Mouse (Mus musculus) hindbrain, embryonic 10.5 days (tissue): ENCODE data around the gene Fam207a. TPM values are rescaled to one million over a fixed set of nuclear protein-coding genes. Genes with fewer than 3 reads are reported as not detected.

Source experiments
- DNase-seq: peaks from one replicate; pipeline ENCODE4 v3.0.0-alpha.2; 2017; ENCODE audit warnings: low spot score
- H3K27ac ChIP-seq: fragments of 300-500 bp; sonication (generic); 2 replicates; pipeline ENCODE4 v1.5.1; 2016; ENCODE audit warnings: mild to moderate bottlenecking, moderate library complexity
- H3K27me3 ChIP-seq: fragments of 300-500 bp; sonication (generic); 2 replicates; pipeline ENCODE4 v1.6.1; 2016; ENCODE audit warnings: mild to moderate bottlenecking; ENCODE audit not compliant: poor library complexity, insufficient read depth, severe bottlenecking
- H3K36me3 ChIP-seq: fragments of 300-500 bp; sonication (generic); 2 replicates; pipeline ENCODE4 v1.6.1; 2016; ENCODE audit warnings: mild to moderate bottlenecking, moderate library complexity
- H3K4me1 ChIP-seq: fragments of 300-500 bp; sonication (generic); replicated peaks from 2 replicates; pipeline ENCODE4 v1.6.1; 2016; ENCODE audit warnings: mild to moderate bottlenecking
- H3K4me3 ChIP-seq: fragments of 300-500 bp; sonication (generic); 2 replicates; pipeline ENCODE4 v1.5.1; 2016; ENCODE audit warnings: mild to moderate bottlenecking, moderate library complexity
- H3K9me3 ChIP-seq: fragments of 300-500 bp; sonication (generic); 2 replicates; pipeline ENCODE4 v1.6.1; 2016; ENCODE audit warnings: mild to moderate bottlenecking, moderate library complexity
- WGBS: fragments of 180-500 bp; shearing (Covaris S2); methylation state at CpG from one replicate; pipeline ENCODE4 v1.1.7; 2016; 5-methylcytosine and 5-hydroxymethylcytosine counted together
- polyA plus RNA-seq: library from polyadenylated mRNA; unstranded; fragments of >200 nt; fragmentation: Nextera tagmentation; extraction: Ambion mirVana; gene quantifications from 2 replicates; pipeline ENCODE4 v1.2.1, GENCODE M21; 2016

Gene Fam207a
- 48.8 and 50.0 TPM in 2 replicates for polyA plus RNA-seq

GRCm38 (mm10) chr10:77515385-77516348 lies at the start of gene Fam207a:
Fam207a (minus strand) TSS chr10:77515785.
- peak; percentile 92 for DNase-seq
- Histone ChIP-seq H3K27me3 (no peaks in the 10 kb centered on the region), H3K27ac (peak within 1 kb of the TSS; percentile 92), H3K36me3 (peaks cover 39% of the 10 kb centered on the region), H3K9me3 (no peaks in the 10 kb centered on the region), H3K4me3 (peak within 1 kb of the TSS; percentile 95), H3K4me1 (peaks cover 33% of the 10 kb centered on the region)
- under 1% methylated on average over 75 of the region's 75 CpGs for WGBS

GRCm38 (mm10) chr10:77565005-77565404 lies 49.4 kb upstream of the Fam207a start:
- DNase-seq = no peak

GRCm38 (mm10) chr10:77561508-77561907 lies 45.9 kb upstream of the Fam207a start:
- no peaks in the 10 kb centered on the region for H3K4me1 ChIP-seq
- no peak for DNase-seq
- no peaks in the 10 kb centered on the region for H3K36me3 ChIP-seq
- H3K9me3 ChIP-seq = no peaks in the 10 kb centered on the region
- H3K4me3 ChIP-seq = no peak overlapping the region
- no peaks in the 10 kb centered on the region for H3K27me3 ChIP-seq
- H3K27ac ChIP-seq = no peak overlapping the region
- 71% methylated on average over 2 of the region's 2 CpGs for WGBS

More at GRCm38 (mm10) chr10:77565005-77565404, 49.4 kb upstream of the Fam207a start:
- peaks cover 13% of the 10 kb centered on the region for H3K4me1 ChIP-seq
- H3K4me3 ChIP-seq = no peak overlapping the region
- H3K27me3 ChIP-seq = no peaks in the 10 kb centered on the region; the same call in 1 of the 2 replicates
- WGBS = 88% methylated on average over 8 of the region's 8 CpGs
- no peaks in the 10 kb centered on the region for H3K36me3 ChIP-seq
- no peak overlapping the region for H3K27ac ChIP-seq
- no peaks in the 10 kb centered on the region for H3K9me3 ChIP-seq

GRCm38 (mm10) chr10:77560830-77561229 lies 45.2 kb upstream of the Fam207a start:
- H3K9me3 ChIP-seq = no peaks in the 10 kb centered on the region
- H3K27me3 ChIP-seq = no peaks in the 10 kb centered on the region
- DNase-seq = no peak
- 89% methylated on average over 9 of the region's 9 CpGs for WGBS
- no peaks in the 10 kb centered on the region for H3K36me3 ChIP-seq
- H3K4me3 ChIP-seq = no peak overlapping the region
- H3K27ac ChIP-seq = no peak overlapping the region
- no peaks in the 10 kb centered on the region for H3K4me1 ChIP-seq

- 86% methylated on average over 11 of the region's 11 CpGs for WGBS
- no peaks in the 10 kb centered on the region for H3K27me3 ChIP-seq
- H3K9me3 ChIP-seq = no peaks in the 10 kb centered on the region
- no peak overlapping the region for H3K4me3 ChIP-seq
- H3K4me1 ChIP-seq = no peaks in the 10 kb centered on the region
- H3K27ac ChIP-seq = no peak overlapping the region
- no peaks in the 10 kb centered on the region for H3K36me3 ChIP-seq
- no peak for DNase-seq
These were observed 44.5 kb upstream of the Fam207a start for GRCm38 (mm10) chr10:77560090-77560489.

- Histone ChIP-seq H3K4me1 (no peaks in the 10 kb centered on the region), H3K27me3 (no peaks in the 10 kb centered on the region), H3K27ac (no peak overlapping the region), H3K4me3 (no peak overlapping the region), H3K36me3 (no peaks in the 10 kb centered on the region), H3K9me3 (no peaks in the 10 kb centered on the region)
- WGBS = 88% methylated on average over 4 of the region's 4 CpGs
- DNase-seq = no peak
These were observed 42.1 kb upstream of the Fam207a start for GRCm38 (mm10) chr10:77557641-77558040.

- H3K27me3 ChIP-seq = no peaks in the 10 kb centered on the region
- H3K9me3 ChIP-seq = no peaks in the 10 kb centered on the region
- WGBS = 91% methylated on average over 7 of the region's 7 CpGs
- no peak for DNase-seq
- no peaks in the 10 kb centered on the region for H3K36me3 ChIP-seq
- no peak overlapping the region for H3K4me3 ChIP-seq
- no peak overlapping the region for H3K27ac ChIP-seq
- no peaks in the 10 kb centered on the region for H3K4me1 ChIP-seq
These were observed 41.0 kb upstream of the Fam207a start for GRCm38 (mm10) chr10:77556631-77557030.

GRCm38 (mm10) chr10:77554918-77555317 lies 39.3 kb upstream of the Fam207a start:
- H3K4me1 ChIP-seq = no peaks in the 10 kb centered on the region
- H3K27me3 ChIP-seq = no peaks in the 10 kb centered on the region
- H3K36me3 ChIP-seq = no peaks in the 10 kb centered on the region
- no peak for DNase-seq
- H3K4me3 ChIP-seq = no peak overlapping the region
- 87% methylated on average over 4 of the region's 4 CpGs for WGBS
- H3K27ac ChIP-seq = no peak overlapping the region
- H3K9me3 ChIP-seq = no peaks in the 10 kb centered on the region

- Histone ChIP-seq H3K4me3 (no peak overlapping the region), H3K9me3 (no peaks in the 10 kb centered on the region), H3K27me3 (no peaks in the 10 kb centered on the region), H3K27ac (no peak overlapping the region), H3K4me1 (no peaks in the 10 kb centered on the region), H3K36me3 (no peaks in the 10 kb centered on the region)
- no peak for DNase-seq
- 79% methylated on average over 4 of the region's 4 CpGs for WGBS
These were observed 37.7 kb upstream of the Fam207a start for GRCm38 (mm10) chr10:77553285-77553684.

GRCm38 (mm10) chr10:77552162-77552561 lies 36.6 kb upstream of the Fam207a start:
- no peaks in the 10 kb centered on the region for H3K9me3 ChIP-seq
- no peak for DNase-seq
- no peaks in the 10 kb centered on the region for H3K27me3 ChIP-seq
- WGBS = 90% methylated on average over 5 of the region's 5 CpGs
- no peak overlapping the region for H3K27ac ChIP-seq
- H3K4me1 ChIP-seq = no peaks in the 10 kb centered on the region
- H3K4me3 ChIP-seq = no peak overlapping the region
- no peaks in the 10 kb centered on the region for H3K36me3 ChIP-seq

GRCm38 (mm10) chr10:77550874-77551273 lies 35.3 kb upstream of the Fam207a start:
- Histone ChIP-seq H3K4me1 (no peaks in the 10 kb centered on the region), H3K36me3 (no peaks in the 10 kb centered on the region), H3K4me3 (no peak overlapping the region), H3K27ac (no peak overlapping the region), H3K9me3 (no peaks in the 10 kb centered on the region), H3K27me3 (no peaks in the 10 kb centered on the region)
- WGBS = 78% methylated on average over 11 of the region's 11 CpGs
- no peak for DNase-seq

GRCm38 (mm10) chr10:77548576-77548975 lies 33.0 kb upstream of the Fam207a start:
- Histone ChIP-seq H3K27ac (no peak overlapping the region), H3K9me3 (no peaks in the 10 kb centered on the region), H3K4me3 (no peak overlapping the region), H3K27me3 (no peaks in the 10 kb centered on the region), H3K36me3 (no peaks in the 10 kb centered on the region), H3K4me1 (no peaks in the 10 kb centered on the region)
- DNase-seq = no peak
- WGBS = 87% methylated on average over 10 of the region's 10 CpGs

- no peaks in the 10 kb centered on the region for H3K36me3 ChIP-seq
- no peak overlapping the region for H3K27ac ChIP-seq
These were observed 29.3 kb upstream of the Fam207a start for GRCm38 (mm10) chr10:77544916-77545315.

More at GRCm38 (mm10) chr10:77544916-77545315, 29.3 kb upstream of the Fam207a start:
- Histone ChIP-seq H3K4me3 (no peak overlapping the region), H3K9me3 (no peaks in the 10 kb centered on the region), H3K27me3 (no peaks in the 10 kb centered on the region), H3K4me1 (0 out of 2 replicates have a peak, but pooled peaks cover 5% of the 10 kb centered on the region)
- no peak for DNase-seq
- WGBS = 86% methylated on average over 5 of the region's 5 CpGs
